Mouse (Mus musculus): Measurements from ENCODE around the gene Zfp941. TPM values are rescaled to one million over a fixed set of nuclear protein-coding genes. Genes with fewer than 3 reads are reported as not detected.
"Not testable (repeated sequence)": the region's sequence is repeated elsewhere in the genome, so short reads cannot be mapped to it uniquely, and the experiment has no call there.

Zfp941 gene
- polyA plus RNA-seq, 1 experiment from 2014 or later = 0.59 TPM

GRCm38 (mm10) chr7:140788053-140788435, 33.9 kb downstream of the Zfp941 start:
- TF ChIP-seq CTCF (IDR thresholded peaks at IDR 0.05; ENCODE audit: low read depth) = no peak
- no peak for TF ChIP-seq EP300 (optimal IDR thresholded peaks at IDR 0.05)
- DNase-seq (ENCODE audit: low spot score) (no peak), ATAC-seq (ENCODE audit: low FRiP score, low TSS enrichment) (no peak)
- Histone ChIP-seq H3K4me2 (replicated peaks; ENCODE audit: low read depth) (no peak overlapping the region), H3K27me3 (ENCODE audit: control insufficient read depth, insufficient read depth, low read length) (no peaks in the 10 kb centered on the region), H3K9me3 (ENCODE audit: control insufficient read depth, low read length) (no peaks in the 10 kb centered on the region), H3K4me1 (replicated peaks; ENCODE audit: control insufficient read depth, insufficient read depth) (no peaks in the 10 kb centered on the region), H3K9ac (ENCODE audit: low read length) (no peak overlapping the region), H3K36me3 (ENCODE audit: control insufficient read depth, insufficient read depth, low read length) (no peaks in the 10 kb centered on the region), H3K4me3 (ENCODE audit: low read depth, low read length) (no peak overlapping the region), H3K27ac (replicated peaks) (no peak overlapping the region)
- WGBS = 81% methylated on average over 7 of the region's 7 CpGs

- TF ChIP-seq EP300 (optimal IDR thresholded peaks at IDR 0.05) (no peak), CTCF (IDR thresholded peaks at IDR 0.05; ENCODE audit: low read depth) (no peak)
- no peaks in the 10 kb centered on the region for H3K27me3 ChIP-seq (ENCODE audit: control insufficient read depth, insufficient read depth, low read length)
- H3K4me3 ChIP-seq (ENCODE audit: low read depth, low read length) = no peak within 1 kb of the TSS
- H3K4me1 ChIP-seq (replicated peaks; ENCODE audit: control insufficient read depth, insufficient read depth) = no peaks in the 10 kb centered on the region
- H3K9me3 ChIP-seq (ENCODE audit: control insufficient read depth, low read length) = no peaks in the 10 kb centered on the region
- no peak within 1 kb of the TSS for H3K4me2 ChIP-seq (replicated peaks; ENCODE audit: low read depth)
- H3K36me3 ChIP-seq (ENCODE audit: control insufficient read depth, insufficient read depth, low read length) = no peaks in the 10 kb centered on the region
- H3K27ac ChIP-seq (replicated peaks) = no peak within 1 kb of the TSS
- 76% methylated on average over 33 of the region's 33 CpGs for WGBS
- DNase-seq (ENCODE audit: low spot score) = no peak
- H3K9ac ChIP-seq (ENCODE audit: low read length) = no peak within 1 kb of the TSS
- ATAC-seq (ENCODE audit: low FRiP score, low TSS enrichment) = 0 out of 2 replicates have a peak, but pooled peaks have one; percentile 12
Observed at GRCm38 (mm10) chr7:140787406-140788052, 34.4 kb downstream of the Zfp941 start, which contains the start of gene Syce1. TSS of gene Syce1 (minus strand) at chr7:140787852.

- no peak overlapping the region for H3K27ac ChIP-seq (replicated peaks)
- H3K4me2 ChIP-seq (replicated peaks; ENCODE audit: low read depth) = no peak overlapping the region
- H3K36me3 ChIP-seq (ENCODE audit: control insufficient read depth, insufficient read depth, low read length) = no peaks in the 10 kb centered on the region
- DNase-seq (ENCODE audit: low spot score) = no peak
- 64% methylated on average over 4 of the region's 4 CpGs for WGBS
- no peak for ATAC-seq (ENCODE audit: low FRiP score, low TSS enrichment)
- no peak overlapping the region for H3K9ac ChIP-seq (ENCODE audit: low read length)
- no peaks in the 10 kb centered on the region for H3K27me3 ChIP-seq (ENCODE audit: control insufficient read depth, insufficient read depth, low read length)
- TF ChIP-seq CTCF (IDR thresholded peaks at IDR 0.05; ENCODE audit: low read depth) (no peak), EP300 (optimal IDR thresholded peaks at IDR 0.05) (no peak)
- H3K4me1 ChIP-seq (replicated peaks; ENCODE audit: control insufficient read depth, insufficient read depth) = no peaks in the 10 kb centered on the region
- H3K9me3 ChIP-seq (ENCODE audit: control insufficient read depth, low read length) = no peaks in the 10 kb centered on the region
- H3K4me3 ChIP-seq (ENCODE audit: low read depth, low read length) = no peak overlapping the region
Observed at GRCm38 (mm10) chr7:140780548-140780947, 41.4 kb downstream of the Zfp941 start.

GRCm38 (mm10) chr7:140765888-140766739, 55.9 kb downstream of the Zfp941 start:
- H3K4me1 ChIP-seq (replicated peaks; ENCODE audit: control insufficient read depth, insufficient read depth) = no peaks in the 10 kb centered on the region
- no peak overlapping the region for H3K27ac ChIP-seq (replicated peaks)
- H3K9ac ChIP-seq (ENCODE audit: low read length) = no peak overlapping the region
- no peak overlapping the region for H3K4me2 ChIP-seq (replicated peaks; ENCODE audit: low read depth)
- WGBS = 62% methylated on average over 12 of the region's 12 CpGs
- H3K36me3 ChIP-seq (ENCODE audit: control insufficient read depth, insufficient read depth, low read length) = no peaks in the 10 kb centered on the region
- ATAC-seq (ENCODE audit: low FRiP score, low TSS enrichment) = no peak
- DNase-seq (ENCODE audit: low spot score) = no peak
- H3K27me3 ChIP-seq (ENCODE audit: control insufficient read depth, insufficient read depth, low read length) = no peaks in the 10 kb centered on the region
- TF ChIP-seq CTCF (IDR thresholded peaks at IDR 0.05; ENCODE audit: low read depth) = peak; percentile 10; the same call in 1 of the 2 replicates
- TF ChIP-seq EP300 (optimal IDR thresholded peaks at IDR 0.05) = no peak
- H3K9me3 ChIP-seq (ENCODE audit: control insufficient read depth, low read length) = no peaks in the 10 kb centered on the region
- H3K4me3 ChIP-seq (ENCODE audit: low read depth, low read length) = no peak overlapping the region

GRCm38 (mm10) chr7:140765391-140765790, 56.6 kb downstream of the Zfp941 start:
- 65% methylated on average over 1 of the region's 1 CpGs for WGBS
- DNase-seq (ENCODE audit: low spot score); H3K27me3 ChIP-seq (ENCODE audit: control insufficient read depth, insufficient read depth, low read length); ATAC-seq (ENCODE audit: low FRiP score, low TSS enrichment); H3K4me3 ChIP-seq (ENCODE audit: low read depth, low read length); H3K9me3 ChIP-seq (ENCODE audit: control insufficient read depth, low read length); H3K9ac ChIP-seq (ENCODE audit: low read length); H3K4me2 ChIP-seq (replicated peaks; ENCODE audit: low read depth); H3K36me3 ChIP-seq (ENCODE audit: control insufficient read depth, insufficient read depth, low read length); H3K27ac ChIP-seq (replicated peaks); H3K4me1 ChIP-seq (replicated peaks; ENCODE audit: control insufficient read depth, insufficient read depth): not testable (repeated sequence)

All from stomach, postnatal 0 days (tissue).